Mouse (Mus musculus): Measurements from ENCODE around the gene Ube2v1. TPM values are rescaled to one million over a fixed set of nuclear protein-coding genes. Genes with fewer than 3 reads are reported as not detected.

Gene Ube2v1
- polyA plus RNA-seq, 1 experiment from 2014 or later = 180 TPM

DNA sequence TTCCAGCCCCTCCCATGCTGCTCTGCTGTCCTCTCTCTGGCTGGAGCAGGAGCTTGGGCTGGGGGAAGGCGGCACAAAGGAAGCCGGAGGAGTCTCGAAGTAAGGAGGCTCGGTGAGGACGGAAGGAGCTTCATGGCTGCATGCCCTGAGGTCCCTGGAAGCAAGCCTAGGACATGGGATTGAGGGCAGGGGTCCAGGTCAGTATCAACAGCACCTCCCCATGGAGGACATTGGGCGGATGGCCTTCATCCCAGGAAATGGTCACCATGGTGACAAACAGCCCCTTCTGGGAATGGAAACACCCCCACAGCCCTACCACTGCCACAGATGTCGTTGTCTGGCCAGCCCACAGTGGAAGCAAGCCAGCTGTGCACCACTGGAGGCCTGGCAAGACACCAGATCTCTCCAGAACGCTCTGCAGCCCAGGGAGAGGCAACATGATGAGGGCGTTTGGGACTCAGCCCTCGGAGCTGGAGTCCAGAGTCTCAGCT lies 37.4 kb downstream of the Ube2v1 start:
- TF ChIP-seq CTCF (IDR thresholded peaks at IDR 0.05) = no peak
- DNase-seq (ENCODE audit: low read depth, low spot score) (no peak), ATAC-seq (no peak)
- H3K27me3 ChIP-seq = no peaks in the 10 kb centered on the region
- in situ Hi-C loops (cut with MboI; ENCODE audit: low pct_unique_long_range_greater_than_20kb) = no loop called here
- ChIA-PET CTCF (interaction anchor here (0.9 to 1.1 kb wide), 2 partner anchors 11 to 63 kb away, joined by 3 read pairs; no protein-coding TSS in a partner anchor), POLR2A (interaction anchor here (0.7 kb wide), 1 partner anchor 12 kb away, joined by 3 read pairs; no protein-coding TSS in a partner anchor)

DNA sequence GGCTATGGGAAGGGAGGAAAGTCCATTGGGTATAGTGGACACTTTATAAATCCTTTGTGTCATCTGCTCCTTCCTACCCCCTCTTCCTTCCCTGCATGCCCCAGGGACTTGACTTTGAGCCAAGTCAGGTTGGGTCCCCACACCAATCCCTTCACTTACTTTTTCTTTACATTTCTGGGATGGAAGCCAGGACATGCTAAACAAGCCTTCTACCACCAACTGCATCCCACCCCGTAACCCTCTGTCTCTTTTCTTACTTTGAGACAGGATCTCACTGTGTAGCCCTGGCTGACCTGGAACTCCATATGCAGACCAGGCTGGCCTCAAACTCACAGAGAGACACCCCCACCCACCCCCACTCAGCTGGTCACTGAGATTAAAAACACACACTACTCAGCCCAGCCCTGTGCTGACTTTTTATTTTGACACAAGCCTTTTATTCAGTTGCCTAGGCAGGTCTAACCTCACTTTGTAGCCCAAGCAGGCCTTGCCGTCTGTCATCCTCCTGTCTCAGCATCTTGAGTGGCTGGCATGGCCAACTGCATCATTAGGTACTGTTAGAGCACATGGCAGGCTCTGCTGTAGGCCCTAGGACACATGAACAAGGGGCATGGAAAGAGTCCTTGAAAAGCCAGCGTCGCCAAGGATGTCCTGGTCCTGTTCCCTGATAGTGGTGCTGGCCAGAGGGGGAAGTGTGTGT lies 38.2 kb downstream of the Ube2v1 start:
- POLR2A ChIA-PET = no interaction called here
- ATAC-seq (no peak), DNase-seq (ENCODE audit: low read depth, low spot score) (no peak)
- no peak for TF ChIP-seq CTCF (IDR thresholded peaks at IDR 0.05)
- CTCF ChIA-PET = interaction anchor here (0.9 kb wide), 1 partner anchor 12 kb away, joined by 3 read pairs; no protein-coding TSS in a partner anchor
- H3K27me3 ChIP-seq = no peaks in the 10 kb centered on the region
- in situ Hi-C loops (cut with MboI; ENCODE audit: low pct_unique_long_range_greater_than_20kb) = no loop called here

DNA sequence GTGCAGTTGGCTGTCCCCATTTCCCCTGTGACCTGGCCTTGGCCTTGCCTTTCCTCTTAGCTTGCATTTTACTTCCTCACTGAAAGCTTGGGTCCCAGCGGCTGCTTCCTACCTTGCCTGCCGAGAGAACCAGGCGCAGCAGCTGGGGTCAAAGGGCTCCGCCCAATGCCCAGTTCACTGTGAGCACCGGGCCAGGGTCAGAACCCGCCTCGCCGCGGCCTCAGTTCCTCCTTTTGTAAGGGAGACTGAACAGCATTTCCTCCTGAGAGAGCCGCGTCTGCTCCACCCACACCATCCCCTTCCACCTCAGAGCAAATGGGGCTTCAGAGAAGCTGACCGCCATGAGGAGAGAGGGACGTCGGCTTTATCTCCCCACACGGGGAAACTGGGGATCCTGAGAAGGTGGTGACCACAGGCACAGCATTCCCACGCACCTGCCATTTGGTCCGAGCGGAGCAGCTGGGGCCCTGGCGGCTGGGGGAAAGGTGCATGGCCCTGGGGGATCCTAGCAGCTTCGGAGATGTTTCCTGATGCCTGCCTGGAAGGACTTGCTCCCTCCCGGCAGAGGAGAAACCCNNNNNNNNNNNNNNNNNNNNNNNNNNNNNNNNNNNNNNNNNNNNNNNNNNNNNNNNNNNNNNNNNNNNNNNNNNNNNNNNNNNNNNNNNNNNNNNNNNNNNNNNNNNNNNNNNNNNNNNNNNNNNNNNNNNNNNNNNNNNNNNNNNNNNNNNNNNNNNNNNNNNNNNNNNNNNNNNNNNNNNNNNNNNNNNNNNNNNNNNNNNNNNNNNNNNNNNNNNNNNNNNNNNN lies 42.9 kb downstream of the Ube2v1 start:
- no peak for TF ChIP-seq CTCF (IDR thresholded peaks at IDR 0.05)
- in situ Hi-C loops (cut with MboI; ENCODE audit: low pct_unique_long_range_greater_than_20kb) = no loop called here
- H3K27me3 ChIP-seq = no peaks in the 10 kb centered on the region
- DNase-seq (ENCODE audit: low read depth, low spot score) (no peak), ATAC-seq (peak; percentile 21)
- ChIA-PET POLR2A (interaction anchor here (0.8 kb wide), 1 partner anchor 14 kb away, joined by 3 read pairs; no protein-coding TSS in a partner anchor), CTCF (no interaction called here)

DNA sequence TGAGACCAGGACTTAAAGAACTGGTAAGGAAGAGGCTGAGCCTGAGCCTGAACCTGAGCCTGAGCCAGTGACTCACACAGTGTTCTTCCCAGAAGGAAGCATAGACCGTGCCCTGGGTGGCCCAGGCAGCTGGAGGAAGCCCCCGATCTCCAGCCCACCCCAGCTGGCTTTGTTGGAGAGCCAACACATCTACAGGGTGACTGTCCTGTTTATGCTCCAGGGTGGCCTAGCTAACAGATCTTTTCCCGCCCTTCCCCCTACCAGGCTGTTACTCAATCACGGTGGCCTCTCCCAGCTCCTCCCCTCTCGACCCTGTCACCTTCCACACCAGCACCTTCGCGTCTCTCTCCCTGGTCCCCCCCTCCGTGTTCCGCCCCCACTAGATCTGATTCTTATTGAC lies 44.9 kb downstream of the Ube2v1 start:
- in situ Hi-C loops (cut with MboI; ENCODE audit: low pct_unique_long_range_greater_than_20kb) = no loop called here
- ATAC-seq (no peak), DNase-seq (ENCODE audit: low read depth, low spot score) (no peak)
- ChIA-PET POLR2A (no interaction called here), CTCF (interaction anchor here (1.0 to 1.7 kb wide), 2 partner anchors 10 to 12 kb away, joined by 4 read pairs; no protein-coding TSS in a partner anchor)
- no peaks in the 10 kb centered on the region for H3K27me3 ChIP-seq
- TF ChIP-seq CTCF (IDR thresholded peaks at IDR 0.05) = no peak

DNA sequence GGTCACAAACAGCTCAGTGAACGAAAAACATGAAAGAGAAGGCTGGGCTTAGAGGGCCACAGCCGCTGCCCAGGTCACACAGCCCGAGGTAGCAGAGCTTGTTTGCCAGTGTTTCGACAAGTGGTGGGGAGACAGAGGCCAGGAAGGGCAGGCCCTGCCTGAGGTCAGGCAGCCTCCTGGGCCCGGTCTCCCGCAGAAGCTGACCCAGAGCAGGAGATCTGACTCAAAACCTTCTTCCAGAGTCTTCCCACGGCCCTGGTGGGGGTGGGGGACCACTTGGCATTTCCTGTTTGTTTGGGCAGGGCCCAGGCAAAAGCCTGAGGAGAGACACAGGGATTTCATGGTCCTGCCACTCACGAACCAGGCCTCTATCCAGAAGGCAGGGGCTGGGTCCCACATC lies 45.9 kb downstream of the Ube2v1 start:
- ChIA-PET POLR2A (interaction anchor here (0.6 kb wide), 1 partner anchor 20 kb away, joined by 3 read pairs; no protein-coding TSS in a partner anchor), CTCF (interaction anchor here (0.7 to 1.7 kb wide), 4 partner anchors 9 to 52 kb away, joined by 3 to 4 read pairs (median 4); no protein-coding TSS in a partner anchor)
- in situ Hi-C loops (cut with MboI; ENCODE audit: low pct_unique_long_range_greater_than_20kb) = no loop called here
- no peaks in the 10 kb centered on the region for H3K27me3 ChIP-seq
- no peak for TF ChIP-seq CTCF (IDR thresholded peaks at IDR 0.05)
- no peak for DNase-seq (ENCODE audit: low read depth, low spot score)
- ATAC-seq = no peak

DNA sequence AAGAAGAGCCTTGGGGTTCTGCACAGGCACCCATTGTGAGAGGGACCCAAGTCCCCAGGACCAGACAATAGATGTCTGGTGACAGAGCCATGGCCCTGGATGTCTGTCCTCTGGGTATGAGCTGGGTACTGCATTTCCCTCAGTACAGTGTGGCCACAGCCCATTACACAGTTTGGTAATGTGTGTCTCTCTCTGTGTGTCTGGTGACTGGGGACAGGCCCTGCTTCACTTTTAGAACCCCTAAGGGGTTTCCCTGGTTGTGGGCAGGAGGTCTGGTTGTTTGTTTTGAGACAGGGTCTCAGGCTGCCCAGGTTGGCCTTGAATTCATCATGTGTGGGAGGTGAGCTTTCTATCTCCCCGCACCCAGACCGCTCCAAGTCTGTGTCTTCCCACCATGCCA lies 46.6 kb downstream of the Ube2v1 start:
- in situ Hi-C loops (cut with MboI; ENCODE audit: low pct_unique_long_range_greater_than_20kb) = no loop called here
- ChIA-PET POLR2A (interaction anchor here (0.6 kb wide), 1 partner anchor 21 kb away, joined by 3 read pairs; no protein-coding TSS in a partner anchor), CTCF (interaction anchor here (1.0 kb wide), 1 partner anchor 20 kb away, joined by 3 read pairs; no protein-coding TSS in a partner anchor)
- DNase-seq (ENCODE audit: low read depth, low spot score) = no peak
- no peak for ATAC-seq
- TF ChIP-seq CTCF (IDR thresholded peaks at IDR 0.05) = no peak
- H3K27me3 ChIP-seq = no peaks in the 10 kb centered on the region

DNA sequence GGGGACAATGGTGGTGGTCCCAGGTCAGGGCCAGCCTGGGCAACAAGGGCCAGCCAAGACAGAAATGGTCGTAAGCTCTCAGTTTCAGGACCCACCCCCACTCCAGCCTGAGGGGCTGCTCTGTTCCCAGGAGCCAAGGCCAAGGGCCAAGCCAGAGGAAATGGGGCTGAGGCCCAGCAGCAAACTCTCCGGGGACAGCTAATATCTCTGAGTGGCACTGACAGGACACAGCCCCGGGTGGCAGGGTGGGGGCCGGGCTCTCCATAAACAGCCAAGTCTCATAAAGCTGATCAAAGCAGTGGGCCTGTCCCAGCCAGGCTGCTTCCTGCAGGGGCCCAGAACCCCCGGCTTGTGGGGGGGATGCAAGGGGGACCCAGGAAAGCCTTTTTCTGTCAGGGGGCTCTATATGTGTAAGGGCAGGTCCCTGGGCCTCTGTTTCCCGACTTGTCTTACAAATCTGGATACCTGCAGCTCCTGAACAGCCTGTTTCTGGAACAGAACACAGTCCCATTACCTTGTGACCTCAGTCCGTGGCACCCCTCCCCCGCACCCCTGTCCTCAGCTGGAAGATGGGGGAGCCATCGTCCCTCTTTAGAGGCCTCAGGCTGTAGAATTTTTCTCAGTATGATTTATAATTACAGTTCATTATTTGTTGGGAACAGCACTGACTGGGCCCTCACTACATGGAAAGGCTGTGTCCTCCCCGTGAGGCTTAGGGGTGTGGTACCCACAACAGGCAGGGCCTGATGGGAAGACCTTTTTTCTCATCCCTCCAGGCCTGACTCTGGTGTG lies 48.5 kb downstream of the Ube2v1 start:
- CTCF ChIA-PET = no interaction called here

DNA sequence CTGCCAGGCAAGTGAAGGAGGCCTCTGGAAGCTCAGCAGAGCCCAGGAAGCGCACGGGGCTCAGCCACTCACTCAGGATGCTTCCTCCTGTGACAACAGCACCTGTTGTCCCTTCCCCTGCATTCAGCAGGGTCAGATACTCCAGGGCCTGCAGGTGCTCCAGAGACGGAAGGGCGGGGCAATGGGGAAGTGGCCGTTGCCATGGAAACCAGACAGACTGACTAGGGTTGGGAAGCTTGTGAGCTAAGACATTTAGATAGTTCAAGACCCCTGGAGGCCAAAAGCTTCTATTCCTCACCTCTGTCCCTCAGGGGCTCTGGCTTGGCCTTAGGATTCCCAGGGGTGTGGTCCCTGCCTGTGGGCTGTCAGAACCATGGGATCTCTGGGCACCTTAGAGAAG lies 53.4 kb downstream of the Ube2v1 start:
- DNase-seq (ENCODE audit: low read depth, low spot score) (no peak), ATAC-seq (no peak)
- ChIA-PET CTCF (no interaction called here), POLR2A (no interaction called here)
- no peaks in the 10 kb centered on the region for H3K27me3 ChIP-seq
- TF ChIP-seq CTCF (IDR thresholded peaks at IDR 0.05) = no peak
- in situ Hi-C loops (cut with MboI; ENCODE audit: low pct_unique_long_range_greater_than_20kb) = no loop called here

More for the DNA sequence above, 48.5 kb downstream of the Ube2v1 start:
- POLR2A ChIA-PET = no interaction called here
- no peaks in the 10 kb centered on the region for H3K27me3 ChIP-seq
- no peak for DNase-seq (ENCODE audit: low read depth, low spot score)
- no peak for ATAC-seq
- in situ Hi-C loops (cut with MboI; ENCODE audit: low pct_unique_long_range_greater_than_20kb) = no loop called here
- no peak for TF ChIP-seq CTCF (IDR thresholded peaks at IDR 0.05)

DNA sequence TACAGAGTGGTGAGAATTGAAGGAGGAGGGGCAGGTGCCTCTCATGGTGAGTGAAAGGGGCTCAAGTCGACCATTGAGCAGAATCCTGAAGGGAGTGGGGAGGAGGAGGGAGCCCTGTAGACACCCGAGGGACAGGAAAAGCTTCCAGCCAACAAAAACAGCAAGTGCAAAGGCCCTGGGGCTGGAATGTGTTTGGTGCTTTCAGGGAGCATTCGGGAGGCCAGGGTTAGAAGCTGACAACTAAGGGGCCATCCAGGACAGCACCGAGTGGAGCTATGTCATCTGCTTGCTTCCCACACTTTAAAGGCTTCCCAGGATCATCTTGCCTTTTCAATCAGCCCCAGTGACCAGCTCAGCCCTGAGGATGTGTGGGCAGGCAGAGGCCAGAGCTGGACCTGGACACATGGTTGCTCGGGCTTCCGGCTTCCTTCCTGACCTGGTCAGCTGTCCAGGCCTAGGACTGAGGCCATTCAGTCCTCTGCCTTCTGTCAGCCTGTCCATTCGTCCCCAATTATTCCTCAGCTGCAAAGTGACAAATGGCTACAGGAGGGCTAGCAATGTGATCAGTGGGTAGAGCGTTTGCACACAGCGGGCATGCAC lies 54.6 kb downstream of the Ube2v1 start:
- DNase-seq (ENCODE audit: low read depth, low spot score) (no peak), ATAC-seq (no peak)
- in situ Hi-C loops (cut with MboI; ENCODE audit: low pct_unique_long_range_greater_than_20kb) = no loop called here
- POLR2A ChIA-PET = no interaction called here
- CTCF ChIA-PET = interaction anchor here (1.6 kb wide), 1 partner anchor 9 kb away, joined by 4 read pairs; no protein-coding TSS in a partner anchor
- no peaks in the 10 kb centered on the region for H3K27me3 ChIP-seq
- no peak for TF ChIP-seq CTCF (IDR thresholded peaks at IDR 0.05)
